Mouse (Mus musculus): ENCODE results near the gene Fam184a. TPM values are rescaled to one million over a fixed set of nuclear protein-coding genes. Genes with fewer than 3 reads are reported as not detected.

The Fam184a gene
- polyA plus RNA-seq, 1 experiment: not detected

- no peaks in the 10 kb centered on the region for H3K4me1 ChIP-seq (ENCODE audit: control insufficient read depth, insufficient read depth, low read length)
- H3K27ac ChIP-seq (ENCODE audit: insufficient read depth, low read depth, low read length): peak overlapping the region; percentile 23; the same call in 1 of the 2 replicates
- 1% methylated on average over 93 of the region's 99 CpGs for WGBS
- H3K4me3 ChIP-seq (ENCODE audit: insufficient read depth, low read depth, low read length): peak overlapping the region; percentile 94
- 0 out of 2 replicates have a peak, but pooled peaks have one; percentile 30 for TF ChIP-seq POLR2A (IDR thresholded peaks at IDR 0.05; ENCODE audit: insufficient read depth, low read depth, low read length)
- no peak for TF ChIP-seq CTCF (IDR thresholded peaks at IDR 0.05; ENCODE audit: insufficient read depth, low read depth, low read length)
Measured at GRCm38 (mm10) chr10:53597121-53597881, 153.6 kb downstream of the Fam184a start.

- WGBS: under 1% methylated on average over 52 of the region's 52 CpGs
- peak; percentile 64 for TF ChIP-seq CTCF (IDR thresholded peaks at IDR 0.05; ENCODE audit: insufficient read depth, low read depth, low read length)
- TF ChIP-seq POLR2A (IDR thresholded peaks at IDR 0.05; ENCODE audit: insufficient read depth, low read depth, low read length): no peak
- Histone ChIP-seq H3K27ac (ENCODE audit: insufficient read depth, low read depth, low read length) (peak within 1 kb of the TSS; percentile 97), H3K4me1 (ENCODE audit: control insufficient read depth, insufficient read depth, low read length) (no peaks in the 10 kb centered on the region), H3K4me3 (ENCODE audit: insufficient read depth, low read depth, low read length) (peak within 1 kb of the TSS; percentile 94)
Measured at GRCm38 (mm10) chr10:53596677-53597120, 154.2 kb downstream of the Fam184a start, which contains the start of gene Asf1a. Gene Asf1a, plus strand, starts transcription at chr10:53596757.

GRCm38 (mm10) chr10:53595744-53596676, 154.9 kb downstream of the Fam184a start:
- WGBS: 4% methylated on average over 26 of the region's 27 CpGs
- Histone ChIP-seq H3K27ac (ENCODE audit: insufficient read depth, low read depth, low read length) (peak overlapping the region; percentile 97), H3K4me1 (ENCODE audit: control insufficient read depth, insufficient read depth, low read length) (no peaks in the 10 kb centered on the region), H3K4me3 (ENCODE audit: insufficient read depth, low read depth, low read length) (peak overlapping the region; percentile 94)
- TF ChIP-seq CTCF (IDR thresholded peaks at IDR 0.05; ENCODE audit: insufficient read depth, low read depth, low read length): no peak
- TF ChIP-seq POLR2A (IDR thresholded peaks at IDR 0.05; ENCODE audit: insufficient read depth, low read depth, low read length): 0 out of 2 replicates have a peak, but pooled peaks have one; percentile 42

- TF ChIP-seq CTCF (IDR thresholded peaks at IDR 0.05; ENCODE audit: insufficient read depth, low read depth, low read length): no peak
- no peak for TF ChIP-seq POLR2A (IDR thresholded peaks at IDR 0.05; ENCODE audit: insufficient read depth, low read depth, low read length)
- H3K4me1 ChIP-seq (ENCODE audit: control insufficient read depth, insufficient read depth, low read length): peaks cover 5% of the 10 kb centered on the region
- no peak overlapping the region for H3K27ac ChIP-seq (ENCODE audit: insufficient read depth, low read depth, low read length)
- WGBS: 74% methylated on average over 3 of the region's 3 CpGs
- H3K4me3 ChIP-seq (ENCODE audit: insufficient read depth, low read depth, low read length): no peak overlapping the region
Measured at GRCm38 (mm10) chr10:53585777-53586176, 165.1 kb downstream of the Fam184a start.

Other genes starting within 250 kb of the Fam184a start
- not detected in 2 replicates for gene Asf1a, start 154.4 kb downstream of the Fam184a start, polyA plus RNA-seq (2012; ENCODE audit: insufficient read depth, insufficient read length, low replicate concordance, missing spikeins)
- gene Mcm9, start 120.7 kb downstream of the Fam184a start, polyA plus RNA-seq (2012; ENCODE audit: insufficient read depth, insufficient read length, low replicate concordance, missing spikeins): not detected in 2 replicates

Measured in olfactory bulb, adult 2 months (tissue).